Mouse (Mus musculus): ENCODE results near the gene Prkca. TPM values are rescaled to one million over a fixed set of nuclear protein-coding genes. Genes with fewer than 3 reads are reported as not detected.

The Prkca gene
- 9.7 and 11.3 TPM in 2 replicates for polyA plus RNA-seq (2015; fragmentation: Nextera tagmentation; extraction: Ambion mirVana)

DNA sequence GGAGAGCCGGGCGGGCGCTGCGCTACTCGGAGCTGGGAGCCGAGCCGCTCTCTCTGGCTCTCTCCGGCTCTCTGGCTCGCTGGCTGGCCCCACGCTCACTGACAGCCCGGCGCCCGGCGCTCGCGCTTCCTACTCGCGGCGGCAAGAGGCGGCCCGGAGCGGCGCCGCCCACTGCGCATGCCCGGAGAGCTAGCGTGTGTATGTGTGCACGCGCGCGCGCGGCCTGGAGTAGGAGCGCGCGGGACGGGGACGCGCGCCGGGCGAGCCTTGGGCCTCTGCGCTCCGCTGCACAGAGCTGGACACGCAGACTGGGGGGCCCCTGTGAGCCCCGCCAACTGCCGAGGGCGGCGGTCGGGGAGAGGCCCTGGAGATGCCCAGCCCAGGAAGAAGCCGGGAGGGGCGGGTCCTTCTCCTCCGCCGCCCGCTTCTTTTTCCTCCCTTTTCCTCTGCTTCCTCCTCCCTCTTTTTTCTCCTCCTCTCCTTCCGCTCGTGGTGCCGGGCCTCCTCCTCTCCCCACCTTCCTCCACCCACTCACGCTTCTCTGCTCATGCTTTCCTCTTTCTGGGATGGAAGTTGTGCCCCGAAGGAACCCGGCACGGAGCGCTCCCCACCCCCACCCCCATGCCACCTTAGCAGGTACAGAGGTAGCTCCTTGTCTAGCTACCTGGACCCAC, at the start of gene Prkca:
Gene Prkca (minus strand): TSS at position 140 of the 674 bp plus-strand sequence.
- no peaks in the 10 kb centered on the region for H3K9me3 ChIP-seq
- H3K9ac ChIP-seq = peak within 1 kb of the TSS; percentile 59
- H3K36me3 ChIP-seq = no peaks in the 10 kb centered on the region
- ATAC-seq (ENCODE audit: borderline replicate concordance, extremely low read depth, low FRiP score, low TSS enrichment) = peak; percentile 96
- H3K4me2 ChIP-seq = peak within 1 kb of the TSS; percentile 90
- peak within 1 kb of the TSS; percentile 84 for H3K27ac ChIP-seq
- no peaks in the 10 kb centered on the region for H3K27me3 ChIP-seq
- H3K4me3 ChIP-seq = peak within 1 kb of the TSS; percentile 75
- peaks cover 9% of the 10 kb centered on the region for H3K4me1 ChIP-seq
- under 1% methylated on average over 51 of the region's 63 CpGs for WGBS

DNA sequence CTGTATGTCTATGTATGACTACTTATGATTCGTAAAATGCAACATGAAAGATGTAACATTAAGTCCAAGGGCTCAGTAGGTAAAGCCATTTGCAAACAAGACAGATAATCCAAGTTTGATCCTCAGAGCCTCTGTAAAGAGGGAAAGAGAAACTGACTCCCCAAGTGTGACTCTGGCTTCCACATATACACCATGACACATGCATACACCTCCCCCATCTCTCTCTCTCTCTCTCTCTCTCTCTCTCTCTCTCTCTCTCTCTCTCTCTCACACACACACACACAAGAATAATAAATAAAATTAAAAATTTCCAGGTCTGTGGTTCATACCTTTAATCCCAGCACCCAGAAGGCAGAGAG, 41.9 kb upstream of the Prkca start:
- H3K27me3 ChIP-seq = no peaks in the 10 kb centered on the region
- no peak overlapping the region for H3K4me2 ChIP-seq
- no peak overlapping the region for H3K4me3 ChIP-seq
- no peak overlapping the region for H3K27ac ChIP-seq
- 86% methylated on average over 1 of the region's 1 CpGs for WGBS
- no peaks in the 10 kb centered on the region for H3K4me1 ChIP-seq
- H3K36me3 ChIP-seq = no peaks in the 10 kb centered on the region
- H3K9me3 ChIP-seq = no peaks in the 10 kb centered on the region
- H3K9ac ChIP-seq = no peak overlapping the region
- no peak for ATAC-seq (ENCODE audit: borderline replicate concordance, extremely low read depth, low FRiP score, low TSS enrichment)

DNA sequence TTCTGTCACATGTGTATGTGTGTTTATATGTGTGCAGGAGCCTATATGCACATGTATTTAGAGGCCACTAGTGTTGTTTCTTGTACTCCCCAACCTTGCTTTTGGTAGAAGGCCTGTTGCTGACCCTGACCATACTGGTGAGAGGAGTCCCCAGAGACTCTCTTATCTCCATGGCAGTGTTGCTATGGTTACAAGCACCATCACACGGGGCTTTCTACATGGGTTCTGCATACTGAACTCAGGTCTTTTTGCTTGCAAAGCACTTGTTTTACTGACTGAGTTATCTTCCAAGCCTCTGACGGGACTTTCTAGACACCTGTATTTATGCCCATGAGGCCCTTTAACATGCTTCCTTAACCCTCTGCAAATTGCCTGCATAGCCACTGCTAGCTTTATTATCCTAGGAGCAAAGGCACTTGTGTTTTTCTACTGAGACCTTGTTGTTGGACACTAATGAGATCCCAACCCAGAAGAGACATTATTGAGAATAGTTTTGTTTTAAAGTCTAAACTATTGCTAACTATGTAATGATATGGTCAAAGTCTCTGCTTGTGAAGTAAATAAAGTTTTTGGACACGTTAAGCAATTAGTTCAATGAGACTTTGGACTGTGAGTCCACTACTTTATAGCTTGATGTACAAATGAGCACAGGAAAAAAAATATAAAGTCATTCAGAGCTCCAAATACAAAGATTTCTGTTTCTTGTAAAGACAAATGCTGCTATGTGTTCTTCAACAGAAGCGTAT, 41.4 kb upstream of the Prkca start:
- Histone ChIP-seq H3K4me2 (no peak overlapping the region), H3K9ac (no peak overlapping the region), H3K4me3 (no peak overlapping the region), H3K36me3 (no peaks in the 10 kb centered on the region), H3K9me3 (no peaks in the 10 kb centered on the region), H3K27ac (no peak overlapping the region), H3K4me1 (no peaks in the 10 kb centered on the region), H3K27me3 (no peaks in the 10 kb centered on the region)
- 54% methylated on average over 4 of the region's 4 CpGs for WGBS
- no peak for ATAC-seq (ENCODE audit: borderline replicate concordance, extremely low read depth, low FRiP score, low TSS enrichment)

DNA sequence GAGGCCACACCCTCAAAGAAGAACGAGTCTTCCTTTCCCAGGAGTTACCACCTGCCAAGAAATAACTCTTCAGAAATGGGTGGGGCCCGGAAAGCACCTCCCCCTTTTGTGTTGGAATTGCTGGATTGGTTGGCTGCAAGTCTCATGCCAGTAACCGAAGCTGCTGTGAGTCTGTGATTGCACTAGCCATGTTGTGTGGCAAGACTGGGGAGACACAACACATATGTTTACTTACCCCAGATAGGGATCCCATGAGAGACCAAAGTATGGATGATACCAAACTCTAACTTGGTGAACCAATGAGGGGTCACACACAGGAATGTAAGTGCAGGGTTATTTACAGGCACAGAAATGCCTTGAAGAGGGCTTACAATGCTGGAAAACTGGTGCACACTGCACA, 38.9 kb upstream of the Prkca start:
- H3K27me3 ChIP-seq = no peaks in the 10 kb centered on the region
- no peak overlapping the region for H3K4me3 ChIP-seq
- H3K4me2 ChIP-seq = no peak overlapping the region
- H3K9me3 ChIP-seq = no peaks in the 10 kb centered on the region
- H3K9ac ChIP-seq = no peak overlapping the region
- ATAC-seq (ENCODE audit: borderline replicate concordance, extremely low read depth, low FRiP score, low TSS enrichment) = no peak
- WGBS = 69% methylated on average over 3 of the region's 3 CpGs
- peaks cover 3% of the 10 kb centered on the region; the same call in 1 of the 2 replicates for H3K4me1 ChIP-seq
- no peaks in the 10 kb centered on the region for H3K36me3 ChIP-seq
- H3K27ac ChIP-seq = no peak overlapping the region

DNA sequence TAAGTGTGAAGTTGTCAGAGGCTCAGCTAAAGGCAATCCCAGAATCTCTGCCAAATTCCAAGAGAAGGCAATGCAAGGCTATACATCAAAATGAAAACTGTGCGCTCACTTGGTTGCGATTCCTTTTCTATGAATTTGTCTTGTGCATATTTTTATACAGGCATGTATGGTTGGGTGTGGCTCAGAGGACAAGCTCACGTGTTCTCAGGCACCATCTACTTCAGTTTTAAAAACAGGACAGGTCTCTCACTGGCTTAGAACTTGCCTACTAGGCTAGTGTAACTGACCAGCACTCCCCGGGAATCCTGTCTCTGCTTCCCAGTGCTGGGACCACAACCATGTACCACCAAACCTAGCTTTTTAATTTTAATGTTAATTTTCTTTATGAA, 34.6 kb upstream of the Prkca start:
- no peak overlapping the region for H3K27ac ChIP-seq
- H3K9ac ChIP-seq = no peak overlapping the region
- no peaks in the 10 kb centered on the region for H3K9me3 ChIP-seq
- H3K4me3 ChIP-seq = no peak overlapping the region
- WGBS = 52% methylated on average over 4 of the region's 4 CpGs
- ATAC-seq (ENCODE audit: borderline replicate concordance, extremely low read depth, low FRiP score, low TSS enrichment) = no peak
- H3K36me3 ChIP-seq = no peaks in the 10 kb centered on the region
- H3K27me3 ChIP-seq = no peaks in the 10 kb centered on the region
- 0 out of 2 replicates have a peak overlapping the region, but pooled peaks have one; percentile 30 for H3K4me2 ChIP-seq
- peaks cover 3% of the 10 kb centered on the region; the same call in 1 of the 2 replicates for H3K4me1 ChIP-seq

DNA sequence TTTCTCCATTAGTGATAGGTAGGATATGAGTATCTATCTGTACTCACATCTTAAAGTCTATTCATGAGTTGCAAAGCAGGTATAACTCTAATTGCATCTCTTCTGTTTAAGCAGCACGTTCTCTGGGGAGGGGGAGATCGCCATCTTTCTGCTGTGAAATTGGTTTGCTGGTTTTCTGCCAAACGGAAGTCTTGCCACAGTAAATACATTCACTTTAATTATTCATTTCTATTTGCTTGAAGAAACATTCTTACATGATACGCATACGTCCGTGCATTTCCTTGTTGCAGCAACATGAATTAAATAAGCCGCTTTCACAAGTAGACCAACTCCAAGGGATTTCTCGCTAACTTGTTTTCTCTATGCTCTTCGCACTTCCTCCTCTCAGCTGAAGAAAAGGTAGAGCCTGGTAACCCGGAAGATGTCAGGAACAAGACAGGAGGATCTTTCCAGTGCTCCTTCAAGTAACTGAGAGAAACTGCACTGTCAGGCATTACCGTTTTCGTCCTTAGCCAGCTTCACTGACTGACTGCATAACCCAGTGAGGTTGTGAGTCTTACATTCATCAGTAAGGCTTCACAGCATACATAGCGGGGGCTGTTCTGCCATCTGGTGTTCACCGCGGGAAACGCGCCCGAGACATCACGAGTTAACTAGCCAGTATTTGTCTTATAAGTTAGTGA, 34.1 kb upstream of the Prkca start:
- H3K4me2 ChIP-seq = peak overlapping the region; percentile 30; the same call in 1 of the 2 replicates
- ATAC-seq (ENCODE audit: borderline replicate concordance, extremely low read depth, low FRiP score, low TSS enrichment) = peak; percentile 65
- 35% methylated on average over 19 of the region's 19 CpGs for WGBS
- no peak overlapping the region for H3K9ac ChIP-seq
- H3K9me3 ChIP-seq = no peaks in the 10 kb centered on the region
- no peaks in the 10 kb centered on the region for H3K36me3 ChIP-seq
- H3K27ac ChIP-seq = no peak overlapping the region
- peaks cover 3% of the 10 kb centered on the region; the same call in 1 of the 2 replicates for H3K4me1 ChIP-seq
- no peaks in the 10 kb centered on the region for H3K27me3 ChIP-seq
- H3K4me3 ChIP-seq = no peak overlapping the region

DNA sequence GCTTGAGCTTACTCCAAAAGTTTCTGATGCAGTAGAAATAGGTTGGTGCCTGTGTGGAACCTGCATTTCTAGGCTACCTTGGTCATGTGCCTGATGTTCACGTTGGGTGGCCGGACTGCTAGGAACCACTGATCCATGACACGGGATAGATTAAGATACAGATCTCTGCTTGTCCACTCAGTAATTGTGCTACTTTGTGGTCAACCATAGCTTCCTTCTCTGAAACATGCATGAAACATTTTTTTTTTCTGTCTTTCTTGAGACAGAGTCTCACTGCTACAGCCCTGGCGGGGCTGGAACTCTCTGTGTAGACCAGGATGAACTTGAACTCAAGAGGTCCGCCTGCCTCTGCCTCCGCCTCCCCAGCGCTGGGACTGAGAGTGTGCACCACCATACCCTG, 33.1 kb upstream of the Prkca start:
- Histone ChIP-seq H3K4me2 (no peak overlapping the region), H3K9me3 (no peaks in the 10 kb centered on the region), H3K36me3 (no peaks in the 10 kb centered on the region), H3K9ac (no peak overlapping the region), H3K4me1 (peaks cover 3% of the 10 kb centered on the region; the same call in 1 of the 2 replicates), H3K27ac (no peak overlapping the region), H3K27me3 (no peaks in the 10 kb centered on the region), H3K4me3 (no peak overlapping the region)
- WGBS = 92% methylated on average over 7 of the region's 7 CpGs
- no peak for ATAC-seq (ENCODE audit: borderline replicate concordance, extremely low read depth, low FRiP score, low TSS enrichment)

DNA sequence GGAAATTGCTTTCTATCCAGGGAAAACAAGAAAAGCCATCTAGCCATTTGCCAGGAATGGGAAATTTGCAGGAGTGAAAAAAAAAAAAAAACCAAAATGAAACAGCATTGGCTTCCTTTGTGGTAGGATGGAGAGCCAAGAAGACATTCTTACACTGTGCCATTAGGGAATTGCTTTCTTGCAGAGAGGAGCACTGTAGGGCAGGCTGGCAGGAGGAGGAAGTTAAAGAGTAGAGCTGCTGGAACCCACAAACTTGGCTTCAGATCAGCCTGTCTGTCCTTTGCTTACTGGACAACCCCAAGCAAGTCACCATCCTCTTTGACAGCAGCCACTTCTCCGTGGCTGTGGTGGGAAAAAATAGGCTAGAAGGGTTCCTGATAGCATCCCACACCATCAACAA, 23.3 kb upstream of the Prkca start:
- Histone ChIP-seq H3K36me3 (no peaks in the 10 kb centered on the region), H3K9ac (no peak overlapping the region), H3K4me2 (no peak overlapping the region), H3K27ac (no peak overlapping the region), H3K4me1 (peaks cover 20% of the 10 kb centered on the region), H3K27me3 (no peaks in the 10 kb centered on the region), H3K9me3 (no peaks in the 10 kb centered on the region), H3K4me3 (no peak overlapping the region)
- 53% methylated on average over 1 of the region's 1 CpGs for WGBS
- no peak for ATAC-seq (ENCODE audit: borderline replicate concordance, extremely low read depth, low FRiP score, low TSS enrichment)

DNA sequence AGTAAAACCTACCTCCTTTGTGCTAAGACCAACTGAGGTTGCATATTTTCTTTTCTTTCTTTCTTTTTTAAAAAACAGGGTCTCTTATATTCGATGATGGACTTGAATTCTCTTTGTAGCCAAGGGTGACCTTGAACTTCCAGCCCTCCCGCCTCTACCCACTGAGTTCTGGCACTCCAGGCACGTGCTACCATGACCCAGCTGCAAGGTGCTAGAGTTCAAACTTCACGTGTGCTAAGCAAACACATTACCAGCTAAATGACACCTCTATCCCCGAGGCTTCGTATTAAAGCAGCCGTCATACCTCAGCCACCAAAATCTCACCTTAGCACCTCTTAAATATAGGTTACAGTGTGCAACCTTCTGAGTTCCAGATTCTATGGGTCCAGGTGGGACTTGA, 21.9 kb upstream of the Prkca start:
- no peak for ATAC-seq (ENCODE audit: borderline replicate concordance, extremely low read depth, low FRiP score, low TSS enrichment)
- Histone ChIP-seq H3K27me3 (no peaks in the 10 kb centered on the region), H3K9ac (no peak overlapping the region), H3K36me3 (no peaks in the 10 kb centered on the region), H3K4me3 (no peak overlapping the region), H3K27ac (no peak overlapping the region), H3K4me2 (no peak overlapping the region), H3K9me3 (no peaks in the 10 kb centered on the region), H3K4me1 (peaks cover 20% of the 10 kb centered on the region)
- WGBS = 37% methylated on average over 7 of the region's 7 CpGs

DNA sequence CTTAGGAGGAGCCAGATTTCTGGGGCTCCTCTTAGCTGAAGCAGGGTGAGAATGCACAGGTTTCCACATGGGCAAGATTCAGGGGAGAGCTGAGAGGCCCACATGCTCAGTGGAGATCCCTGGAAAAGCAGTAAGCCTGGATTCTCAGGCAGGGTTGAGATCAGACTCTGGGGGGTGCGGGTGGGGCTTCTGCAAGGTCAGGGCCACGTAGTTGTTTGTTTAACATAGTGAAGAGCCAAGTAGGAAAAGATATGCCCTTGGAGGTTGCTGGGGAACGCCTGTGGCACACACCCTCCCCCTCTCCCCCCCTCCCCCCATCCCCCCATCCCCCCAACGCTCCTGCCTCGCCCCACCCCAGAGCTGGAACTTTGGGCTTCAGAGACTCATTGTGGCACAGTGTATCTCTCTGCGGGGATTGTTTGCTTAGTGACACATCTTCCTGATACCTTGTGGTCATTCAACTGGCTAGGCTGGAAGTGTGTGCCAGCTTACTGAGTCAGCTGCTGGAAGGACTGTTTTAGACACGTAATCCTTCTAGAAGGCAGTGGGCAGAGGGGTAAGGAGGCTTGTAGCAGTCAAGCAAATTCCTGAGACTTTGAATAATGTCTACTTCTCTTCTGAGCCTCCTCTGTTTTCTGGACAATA, 21.3 kb upstream of the Prkca start:
- Histone ChIP-seq H3K4me2 (no peak overlapping the region), H3K36me3 (no peaks in the 10 kb centered on the region), H3K9ac (no peak overlapping the region), H3K27ac (peak overlapping the region; percentile 12; the same call in 1 of the 2 replicates), H3K4me3 (no peak overlapping the region), H3K9me3 (no peaks in the 10 kb centered on the region), H3K27me3 (no peaks in the 10 kb centered on the region), H3K4me1 (peaks cover 20% of the 10 kb centered on the region)
- peak; percentile 16; the same call in 1 of the 2 replicates for ATAC-seq (ENCODE audit: borderline replicate concordance, extremely low read depth, low FRiP score, low TSS enrichment)
- 11% methylated on average over 7 of the region's 7 CpGs for WGBS

DNA sequence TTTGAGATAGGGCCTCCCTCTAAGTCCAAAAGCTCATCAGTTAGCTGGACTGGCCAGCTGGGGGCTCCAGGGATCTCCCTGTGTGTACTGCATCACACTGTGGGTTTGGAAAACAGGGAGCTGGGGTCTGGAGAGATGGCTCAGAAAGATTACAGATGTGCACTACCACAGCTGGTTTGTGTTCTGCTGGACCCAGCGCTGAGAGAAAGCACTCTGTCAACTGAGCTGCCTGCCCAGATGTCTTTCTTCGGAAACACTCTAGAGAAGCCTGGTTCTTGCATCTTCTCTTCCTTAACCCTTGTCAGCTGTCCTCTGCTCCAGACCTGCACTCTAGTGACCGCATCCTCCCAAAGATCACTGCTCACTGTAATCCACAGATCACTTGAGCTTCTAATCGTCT, 20.3 kb upstream of the Prkca start:
- Histone ChIP-seq H3K9ac (no peak overlapping the region), H3K27me3 (no peaks in the 10 kb centered on the region), H3K4me1 (peaks cover 20% of the 10 kb centered on the region), H3K36me3 (no peaks in the 10 kb centered on the region), H3K4me3 (no peak overlapping the region), H3K9me3 (no peaks in the 10 kb centered on the region), H3K4me2 (no peak overlapping the region), H3K27ac (no peak overlapping the region)
- 26% methylated on average over 4 of the region's 4 CpGs for whole genome bisulfite sequencing
- ATAC-seq (ENCODE audit: borderline replicate concordance, extremely low read depth, low FRiP score, low TSS enrichment) = peak; percentile 90

Measured in lung, embryonic 15.5 days (tissue).